Mouse (Mus musculus): Measurements from ENCODE around the gene Mien1. TPM values are rescaled to one million over a fixed set of nuclear protein-coding genes. Genes with fewer than 3 reads are reported as not detected.

Gene Mien1
- polyA plus RNA-seq, 1 experiment from 2014 or later: 76.0 TPM

- peaks cover 16% of the 10 kb centered on the region for H3K4me1 ChIP-seq
- ATAC-seq (ENCODE audit: low FRiP score, low read depth): no peak
- no peaks in the 10 kb centered on the region for H3K36me3 ChIP-seq
- no peak overlapping the region for H3K9ac ChIP-seq
- H3K9me3 ChIP-seq: no peaks in the 10 kb centered on the region
- H3K4me2 ChIP-seq (replicated peaks): no peak overlapping the region
- no peak overlapping the region for H3K4me3 ChIP-seq
- WGBS: 36% methylated on average over 4 of the region's 4 CpGs
- no peak overlapping the region for H3K27ac ChIP-seq
- peaks cover 47% of the 10 kb centered on the region for H3K27me3 ChIP-seq
These were observed 6.9 kb upstream of the Mien1 start for GRCm38 (mm10) chr11:98445679-98446078.

- Histone ChIP-seq H3K4me2 (replicated peaks) (no peak overlapping the region), H3K36me3 (no peaks in the 10 kb centered on the region), H3K9me3 (no peaks in the 10 kb centered on the region), H3K9ac (no peak overlapping the region), H3K27me3 (peaks cover 45% of the 10 kb centered on the region), H3K4me3 (no peak overlapping the region), H3K4me1 (peaks cover 16% of the 10 kb centered on the region), H3K27ac (no peak overlapping the region)
- no peak for ATAC-seq (ENCODE audit: low FRiP score, low read depth)
- 13% methylated on average over 1 of the region's 1 CpGs for WGBS
These were observed 6.4 kb upstream of the Mien1 start for GRCm38 (mm10) chr11:98445238-98445637.

- ATAC-seq (ENCODE audit: low FRiP score, low read depth): no peak
- H3K9me3 ChIP-seq: no peaks in the 10 kb centered on the region
- H3K36me3 ChIP-seq: no peaks in the 10 kb centered on the region
- 96% methylated on average over 1 of the region's 1 CpGs for WGBS
- H3K27me3 ChIP-seq: peaks cover 37% of the 10 kb centered on the region
- H3K4me1 ChIP-seq: peaks cover 16% of the 10 kb centered on the region
- H3K4me3 ChIP-seq: no peak overlapping the region
- no peak overlapping the region for H3K27ac ChIP-seq
- H3K4me2 ChIP-seq (replicated peaks): no peak overlapping the region
- H3K9ac ChIP-seq: no peak overlapping the region
These were observed 4.9 kb upstream of the Mien1 start for GRCm38 (mm10) chr11:98443688-98444087.

GRCm38 (mm10) chr11:98437441-98437840 lies 1.4 kb downstream of the Mien1 start:
- no peaks in the 10 kb centered on the region for H3K27me3 ChIP-seq
- WGBS: 74% methylated on average over 6 of the region's 6 CpGs
- H3K36me3 ChIP-seq: peaks cover 47% of the 10 kb centered on the region
- no peak overlapping the region for H3K27ac ChIP-seq
- peak overlapping the region; percentile 82; the same call in 1 of the 2 replicates for H3K4me2 ChIP-seq (replicated peaks)
- no peak overlapping the region; the same call in 1 of the 2 replicates for H3K9ac ChIP-seq
- ATAC-seq (ENCODE audit: low FRiP score, low read depth): no peak
- 0 out of 2 replicates have a peak overlapping the region, but pooled peaks have one; percentile 68 for H3K4me3 ChIP-seq
- H3K9me3 ChIP-seq: no peaks in the 10 kb centered on the region
- peaks cover 9% of the 10 kb centered on the region; the same call in 1 of the 2 replicates for H3K4me1 ChIP-seq

- Histone ChIP-seq H3K4me2 (replicated peaks) (no peak overlapping the region), H3K4me1 (peaks cover 9% of the 10 kb centered on the region; the same call in 1 of the 2 replicates), H3K4me3 (no peak overlapping the region), H3K27me3 (no peaks in the 10 kb centered on the region), H3K9ac (no peak overlapping the region), H3K27ac (no peak overlapping the region), H3K9me3 (no peaks in the 10 kb centered on the region), H3K36me3 (peaks cover 64% of the 10 kb centered on the region)
- ATAC-seq (ENCODE audit: low FRiP score, low read depth): no peak
- 89% methylated on average over 9 of the region's 9 CpGs for WGBS
These were observed 3.1 kb downstream of the Mien1 start for GRCm38 (mm10) chr11:98435723-98436122.

- Histone ChIP-seq H3K4me3 (no peak overlapping the region), H3K27me3 (no peaks in the 10 kb centered on the region), H3K9me3 (no peaks in the 10 kb centered on the region), H3K36me3 (peaks cover 98% of the 10 kb centered on the region), H3K4me2 (replicated peaks) (no peak overlapping the region), H3K9ac (no peak overlapping the region), H3K27ac (no peak overlapping the region), H3K4me1 (no peaks in the 10 kb centered on the region)
- WGBS: 80% methylated on average over 9 of the region's 9 CpGs
- no peak for ATAC-seq (ENCODE audit: low FRiP score, low read depth)
These were observed 6.9 kb downstream of the Mien1 start for GRCm38 (mm10) chr11:98431743-98432502.

GRCm38 (mm10) chr11:98428436-98428835 lies 10.4 kb downstream of the Mien1 start:
- Histone ChIP-seq H3K27me3 (no peaks in the 10 kb centered on the region), H3K27ac (no peak overlapping the region), H3K9me3 (no peaks in the 10 kb centered on the region), H3K36me3 (peaks cover 99% of the 10 kb centered on the region), H3K4me3 (no peak overlapping the region), H3K9ac (no peak overlapping the region), H3K4me2 (replicated peaks) (no peak overlapping the region), H3K4me1 (no peaks in the 10 kb centered on the region)
- 85% methylated on average over 5 of the region's 5 CpGs for WGBS
- ATAC-seq (ENCODE audit: low FRiP score, low read depth): no peak

- Histone ChIP-seq H3K4me2 (replicated peaks) (no peak overlapping the region), H3K4me1 (no peaks in the 10 kb centered on the region), H3K9me3 (no peaks in the 10 kb centered on the region), H3K27me3 (no peaks in the 10 kb centered on the region), H3K36me3 (peaks cover 100% of the 10 kb centered on the region), H3K9ac (no peak overlapping the region), H3K27ac (no peak overlapping the region), H3K4me3 (no peak overlapping the region)
- ATAC-seq (ENCODE audit: low FRiP score, low read depth): no peak
- WGBS: 95% methylated on average over 7 of the region's 7 CpGs
These were observed 12.2 kb downstream of the Mien1 start for GRCm38 (mm10) chr11:98426592-98426991.

GRCm38 (mm10) chr11:98418939-98419547 lies 19.7 kb downstream of the Mien1 start:
- Histone ChIP-seq H3K27ac (no peak overlapping the region), H3K9me3 (no peaks in the 10 kb centered on the region), H3K4me2 (replicated peaks) (no peak overlapping the region), H3K36me3 (peaks cover 59% of the 10 kb centered on the region), H3K9ac (no peak overlapping the region), H3K4me3 (no peak overlapping the region), H3K4me1 (peaks cover 30% of the 10 kb centered on the region), H3K27me3 (no peaks in the 10 kb centered on the region)
- no peak for ATAC-seq (ENCODE audit: low FRiP score, low read depth)
- 86% methylated on average over 10 of the region's 10 CpGs for WGBS

- Histone ChIP-seq H3K4me1 (peaks cover 37% of the 10 kb centered on the region), H3K9me3 (no peaks in the 10 kb centered on the region), H3K4me2 (replicated peaks) (no peak overlapping the region), H3K4me3 (no peak overlapping the region), H3K27ac (no peak overlapping the region), H3K36me3 (peaks cover 51% of the 10 kb centered on the region), H3K27me3 (no peaks in the 10 kb centered on the region), H3K9ac (no peak overlapping the region)
- 56% methylated on average over 4 of the region's 6 CpGs for WGBS
- ATAC-seq (ENCODE audit: low FRiP score, low read depth): peak; percentile 16
These were observed 20.5 kb downstream of the Mien1 start for GRCm38 (mm10) chr11:98418273-98418672.

- H3K4me3 ChIP-seq: no peak overlapping the region
- no peak overlapping the region for H3K27ac ChIP-seq
- H3K36me3 ChIP-seq: peaks cover 39% of the 10 kb centered on the region
- no peaks in the 10 kb centered on the region for H3K27me3 ChIP-seq
- no peak overlapping the region for H3K4me2 ChIP-seq (replicated peaks)
- no peak overlapping the region for H3K9ac ChIP-seq
- WGBS: 31% methylated on average over 1 of the region's 1 CpGs
- no peak for ATAC-seq (ENCODE audit: low FRiP score, low read depth)
- peaks cover 37% of the 10 kb centered on the region for H3K4me1 ChIP-seq
- no peaks in the 10 kb centered on the region for H3K9me3 ChIP-seq
These were observed 21.7 kb downstream of the Mien1 start for GRCm38 (mm10) chr11:98417074-98417473.

GRCm38 (mm10) chr11:98414162-98414561 lies 24.6 kb downstream of the Mien1 start:
- no peak for ATAC-seq (ENCODE audit: low FRiP score, low read depth)
- Histone ChIP-seq H3K9me3 (no peaks in the 10 kb centered on the region), H3K4me3 (peak overlapping the region; percentile 97), H3K9ac (peak overlapping the region; percentile 97), H3K4me1 (peaks cover 50% of the 10 kb centered on the region), H3K27me3 (peaks cover 12% of the 10 kb centered on the region), H3K4me2 (replicated peaks) (peak overlapping the region; percentile 74), H3K27ac (no peak overlapping the region), H3K36me3 (peaks cover 11% of the 10 kb centered on the region; the same call in 1 of the 2 replicates)
- 26% methylated on average over 2 of the region's 2 CpGs for WGBS
